Mouse (Mus musculus) heart, postnatal 10 days (tissue): Measurements from ENCODE around the gene Zfp784. TPM values are rescaled to one million over a fixed set of nuclear protein-coding genes. Genes with fewer than 3 reads are reported as not detected.

ENCODE experiments used
- DNase-seq, 2 experiments: peaks; one replicate each; pipeline ENCODE4 v3.0.0; 2021
- intact Hi-C: fragments of 180-260 bp; cut with DNase I; formaldehyde crosslinking; loops from one replicate; pipeline ENCODE4 v1.15.1; 2025
- total RNA-seq, 2 experiments: library from RNA; stranded (reverse); gene quantifications; 2 replicates each; pipeline ENCODE4 v1.2.3; 2021

The Zfp784 gene
- total RNA-seq, 2 experiments from 2014 or later, result 5.9 to 7.3 TPM

DNA sequence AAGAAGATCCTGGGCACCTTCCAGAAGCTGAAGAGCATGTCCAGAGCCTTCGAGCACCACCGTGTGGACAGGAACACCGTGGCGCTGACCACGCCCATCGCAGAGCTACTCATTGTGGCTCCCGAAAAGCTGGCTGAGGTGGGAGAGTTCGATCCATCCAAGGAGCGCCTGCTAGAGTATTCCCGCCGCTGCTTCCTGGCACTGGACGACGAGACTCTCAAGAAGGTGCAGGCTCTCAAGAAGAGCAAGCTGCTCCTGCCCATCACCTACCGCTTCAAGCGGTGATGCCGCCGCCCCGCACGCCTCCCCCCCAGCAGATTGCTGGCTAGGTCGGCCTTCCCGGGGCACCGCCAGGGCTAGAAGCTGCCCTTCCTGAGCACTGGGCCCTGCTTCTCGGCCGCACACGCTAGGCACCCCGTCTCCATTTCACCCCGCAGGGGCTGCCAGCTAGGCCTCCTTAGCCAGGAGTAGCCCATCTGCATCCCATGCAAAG, 22.0 kb upstream of the Zfp784 start:
- peak; percentile 85 to 86 for DNase-seq
- intact Hi-C loops, result loop anchor here (2.0 to 5.0 kb wide), 3 partner anchors 45 to 248 kb away; partner anchors contain the start of genes Fiz1, Gm44973, Ube2s and Zfp524

GRCm38 (mm10) chr7:5059421-5059820, 21.2 kb upstream of the Zfp784 start:
- intact Hi-C loops, result loop anchor here (10.0 kb wide), 1 partner anchor 375 kb away; the partner anchor contains the start of gene Hspbp1
- no peak for DNase-seq

- intact Hi-C loops, result loop anchor here (10.0 kb wide), 1 partner anchor 374 kb away; the partner anchor contains the start of gene Hspbp1
- DNase-seq, result no peak
Measured at GRCm38 (mm10) chr7:5058631-5059030, 20.4 kb upstream of the Zfp784 start.

GRCm38 (mm10) chr7:5057804-5058203, 19.6 kb upstream of the Zfp784 start:
- intact Hi-C loops, result loop anchor here (10.0 kb wide), 1 partner anchor 373 kb away; the partner anchor contains the start of gene Hspbp1
- no peak for DNase-seq

DNA sequence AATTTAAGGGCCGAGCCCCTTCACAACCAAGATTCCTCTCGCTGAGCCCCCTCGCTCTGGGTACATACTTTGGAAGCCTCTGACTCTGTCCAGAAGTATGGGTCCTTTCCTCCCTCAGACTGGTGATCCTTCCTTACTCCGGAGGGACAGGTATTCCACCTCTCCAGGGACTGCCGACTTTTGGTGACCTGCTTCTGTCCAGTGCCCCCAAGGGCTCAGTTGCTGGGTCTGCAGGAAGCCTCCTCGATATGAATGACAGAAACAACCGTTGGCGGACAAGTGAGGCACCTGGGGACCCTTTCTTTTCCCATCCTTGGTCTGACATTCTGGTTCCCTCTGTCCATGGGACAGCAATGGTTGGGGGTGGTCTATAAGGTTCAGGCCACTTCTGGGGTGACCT, 19.1 kb upstream of the Zfp784 start:
- intact Hi-C loops, result loop anchor here (10.0 kb wide), 1 partner anchor 373 kb away; the partner anchor contains the start of gene Hspbp1
- DNase-seq, result no peak

GRCm38 (mm10) chr7:5056651-5057263, 18.5 kb upstream of the Zfp784 start:
- no peak for DNase-seq
- intact Hi-C loops, result loop anchor here (10.0 kb wide), 1 partner anchor 372 kb away; the partner anchor contains the start of gene Hspbp1

DNA sequence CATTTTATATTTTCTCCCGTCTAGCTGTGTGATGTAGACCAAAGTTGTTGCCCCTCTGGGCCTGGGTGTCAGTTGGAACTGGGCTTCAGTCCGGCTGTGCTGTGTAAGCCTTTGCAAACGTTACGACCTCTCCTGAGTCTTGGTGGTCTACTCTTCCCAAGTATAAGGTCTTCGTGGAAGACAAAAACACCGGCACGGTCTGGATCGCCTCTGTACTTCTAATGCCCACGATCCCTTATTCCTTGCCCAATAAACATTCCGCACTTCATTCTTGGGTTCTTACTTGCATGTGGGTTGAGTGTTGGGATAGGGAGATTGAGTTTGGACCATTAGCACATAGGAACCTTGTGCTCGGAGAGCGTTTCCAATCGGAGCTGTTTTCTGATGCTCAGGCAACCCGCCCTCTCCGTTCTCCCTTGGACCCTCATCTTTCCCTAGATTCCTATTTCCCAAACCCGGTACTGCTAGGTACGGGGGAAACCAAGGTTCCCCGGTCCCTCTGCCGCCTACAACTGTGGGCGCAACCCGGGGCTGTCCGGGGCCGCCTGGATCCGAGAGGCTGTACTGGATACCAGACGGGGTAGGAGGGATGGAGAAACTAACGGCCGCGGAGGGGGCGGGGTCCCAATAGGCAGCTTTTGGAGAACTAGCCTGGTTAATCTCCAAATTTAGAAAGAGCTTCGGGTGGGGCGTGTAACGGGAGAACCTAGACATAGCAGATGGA, 15.4 kb upstream of the Zfp784 start:
- intact Hi-C loops, result loop anchor here (10.0 kb wide), 1 partner anchor 369 kb away; the partner anchor contains the start of gene Hspbp1
- no peak for DNase-seq

- intact Hi-C loops, result loop anchor here (10.0 kb wide), 1 partner anchor 368 kb away; the partner anchor contains the start of gene Hspbp1
- DNase-seq, result no peak
Measured at GRCm38 (mm10) chr7:5052931-5053343, 14.7 kb upstream of the Zfp784 start.

DNA sequence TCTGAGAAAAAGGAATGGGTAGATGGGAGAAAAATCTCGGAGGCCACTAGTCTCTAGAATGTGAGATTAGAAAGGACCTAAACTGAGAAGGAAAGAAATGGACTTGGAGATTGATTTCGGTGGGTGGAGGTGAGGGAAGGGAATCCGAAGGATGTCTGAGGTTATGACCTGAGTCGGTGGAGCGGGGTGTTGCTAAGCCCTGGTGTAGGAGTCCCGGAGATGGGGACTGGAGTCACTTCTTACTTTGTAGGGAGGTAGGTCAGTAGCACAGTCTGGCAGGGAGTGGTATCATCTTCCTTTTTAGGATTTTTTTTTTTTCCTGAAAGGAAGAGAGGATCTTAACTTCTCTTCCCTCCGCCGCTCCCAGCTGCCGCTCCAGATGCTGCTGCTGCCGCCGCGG, 14.2 kb upstream of the Zfp784 start:
- DNase-seq, result no peak
- intact Hi-C loops, result loop anchor here (10.0 kb wide), 1 partner anchor 368 kb away; the partner anchor contains the start of gene Hspbp1

- intact Hi-C loops, result loop anchor here (2.0 to 10.0 kb wide), 2 partner anchors 55 to 367 kb away; partner anchors contain the start of genes Hspbp1 and Zfp579
Measured at GRCm38 (mm10) chr7:5051193-5052192, 13.2 kb upstream of the Zfp784 start, which contains the start of gene Zfp580. TSS of gene Zfp580 (plus strand) at chr7:5051538.

GRCm38 (mm10) chr7:5047313-5047712, 9.1 kb upstream of the Zfp784 start:
- peak; percentile 53 to 68 for DNase-seq
- intact Hi-C loops, result loop anchor here (1.0 kb wide), 1 partner anchor 104 kb away; no protein-coding TSS in a partner anchor

More at GRCm38 (mm10) chr7:5051193-5052192, 13.2 kb upstream of the Zfp784 start, which contains the start of gene Zfp580:
- peak; percentile 83 to 87 for DNase-seq

- no peak for DNase-seq
- intact Hi-C loops, result no loop called here
Measured at GRCm38 (mm10) chr7:5046112-5046511, 7.9 kb upstream of the Zfp784 start.

DNA sequence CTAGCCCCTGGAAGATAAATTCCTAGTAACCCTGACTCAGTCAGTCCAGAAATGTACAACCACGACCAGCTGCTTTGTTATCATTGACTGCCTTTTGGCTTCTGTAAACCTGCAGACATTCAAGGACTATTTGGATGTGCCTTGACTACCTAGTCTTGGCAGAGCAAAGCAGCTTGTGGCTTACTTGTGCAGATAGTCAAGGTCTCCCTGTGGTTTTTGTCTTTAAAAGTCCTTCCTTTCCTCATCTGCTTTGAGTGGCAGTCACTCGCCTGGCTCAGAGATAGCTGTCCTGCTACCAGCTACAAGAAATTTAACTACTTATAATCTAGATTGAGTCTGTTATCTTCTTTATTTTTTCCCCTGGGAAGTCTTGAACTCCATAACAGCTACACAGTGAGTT, 6.7 kb upstream of the Zfp784 start:
- no peak for DNase-seq
- intact Hi-C loops, result no loop called here

DNA sequence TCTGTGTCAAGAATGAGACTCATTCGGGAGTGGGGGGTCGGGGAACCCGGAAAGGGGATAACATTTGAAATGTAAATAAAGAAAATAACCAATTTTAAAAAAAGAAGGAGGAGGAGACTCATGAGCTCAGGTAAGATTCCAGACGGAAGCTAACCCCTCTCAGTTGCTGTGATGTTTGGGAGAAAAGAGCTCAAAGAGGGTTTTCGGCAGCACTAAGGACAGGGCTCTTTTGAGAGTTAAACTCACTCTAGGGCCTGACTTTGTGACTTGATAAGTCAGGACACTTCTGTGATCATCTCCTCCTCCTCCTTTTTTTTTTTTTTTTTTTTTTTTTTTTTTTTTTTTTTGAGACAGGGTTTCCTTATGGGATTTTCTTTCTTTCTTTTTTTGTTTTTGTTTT, 694 bp upstream of the Zfp784 start:
- DNase-seq, result no peak
- intact Hi-C loops, result no loop called here

DNA sequence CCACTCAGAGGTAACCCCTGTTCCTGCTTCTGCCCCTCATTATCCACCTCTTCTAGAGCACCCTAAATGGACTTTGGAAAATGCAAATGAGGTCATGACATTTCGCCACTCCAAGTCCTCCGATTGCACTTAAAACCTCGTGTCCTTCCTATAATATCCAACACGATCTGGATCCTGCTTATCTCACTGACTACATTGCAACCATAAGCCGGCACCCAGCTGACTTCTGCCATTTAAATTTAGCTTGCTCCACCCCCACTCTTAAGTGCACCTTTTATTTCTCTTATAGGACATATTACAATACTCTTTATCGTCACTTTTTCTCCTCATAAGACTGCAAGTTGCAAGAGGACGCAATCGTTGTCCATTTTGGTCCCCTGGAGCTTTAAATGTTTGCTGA, 779 bp downstream of the Zfp784 start:
- DNase-seq, result no peak
- intact Hi-C loops, result loop anchor here (2.0 kb wide), 1 partner anchor 17 kb away; the partner anchor contains the start of genes Ccdc106 and Zfp865

DNA sequence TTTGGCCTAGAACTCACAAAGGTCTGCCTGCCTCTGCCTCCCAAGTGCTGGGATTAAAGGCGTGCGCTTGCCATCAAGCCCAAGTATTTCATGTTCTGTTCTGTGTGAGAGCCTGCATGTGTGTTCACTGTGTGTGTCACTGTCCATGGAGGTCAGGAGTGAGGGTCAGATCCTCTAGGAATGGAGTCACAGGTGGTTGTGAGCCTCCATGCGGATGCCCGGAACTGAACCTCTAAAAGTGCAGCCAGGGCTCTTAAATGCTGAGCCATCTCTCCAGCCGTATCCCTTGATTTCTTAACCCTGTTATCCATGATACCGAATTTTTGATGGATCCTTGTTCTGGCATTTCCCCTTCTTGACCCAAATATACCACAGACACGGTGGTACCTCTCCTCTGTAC, 1.2 kb downstream of the Zfp784 start:
- DNase-seq, result no peak
- intact Hi-C loops, result loop anchor here (2.0 kb wide), 1 partner anchor 16 kb away; the partner anchor contains the start of genes Ccdc106 and Zfp865

DNA sequence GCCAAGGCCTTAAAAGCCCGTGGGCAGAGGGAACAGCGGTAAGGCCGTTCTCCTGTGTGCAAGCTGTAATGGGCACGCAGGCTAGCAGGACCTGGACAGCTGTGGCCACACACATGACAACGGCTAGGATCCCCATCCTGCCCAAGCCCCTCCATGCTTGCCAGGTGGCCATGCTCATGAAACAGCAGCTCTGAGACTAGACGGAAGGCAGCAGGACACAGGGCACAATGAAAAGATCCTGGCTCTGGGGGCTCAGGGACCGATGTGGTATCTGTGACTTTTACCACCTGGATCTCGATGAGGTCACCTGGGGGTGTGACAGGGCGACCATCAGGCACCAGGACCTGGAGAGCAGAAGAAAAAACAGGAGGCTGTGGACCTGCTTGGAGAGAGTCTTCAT, 2.1 kb downstream of the Zfp784 start:
- DNase-seq, result no peak
- intact Hi-C loops, result loop anchor here (2.0 kb wide), 1 partner anchor 15 kb away; the partner anchor contains the start of genes Ccdc106 and Zfp865

DNA sequence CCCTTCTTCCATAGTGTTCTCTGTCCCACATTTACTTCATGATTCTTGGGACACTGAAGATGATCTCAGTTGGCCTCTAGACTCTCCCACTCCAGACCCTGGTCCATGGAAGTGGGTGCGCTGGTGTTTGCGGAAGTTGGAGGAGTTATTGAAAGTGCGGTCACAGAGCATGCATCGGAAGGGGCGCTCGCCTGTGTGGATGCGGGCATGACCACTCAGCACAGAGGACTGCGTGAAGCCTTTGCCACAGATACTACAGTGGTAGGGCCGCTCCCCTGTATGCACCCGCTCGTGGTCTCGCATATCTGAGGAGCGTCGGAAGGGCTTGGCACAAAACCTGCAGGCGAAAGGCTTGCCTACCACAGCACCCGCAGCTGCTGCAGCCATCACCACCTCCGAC, 2.6 kb downstream of the Zfp784 start:
- no peak for DNase-seq
- intact Hi-C loops, result loop anchor here (2.0 kb wide), 1 partner anchor 15 kb away; the partner anchor contains the start of genes Ccdc106 and Zfp865

DNA sequence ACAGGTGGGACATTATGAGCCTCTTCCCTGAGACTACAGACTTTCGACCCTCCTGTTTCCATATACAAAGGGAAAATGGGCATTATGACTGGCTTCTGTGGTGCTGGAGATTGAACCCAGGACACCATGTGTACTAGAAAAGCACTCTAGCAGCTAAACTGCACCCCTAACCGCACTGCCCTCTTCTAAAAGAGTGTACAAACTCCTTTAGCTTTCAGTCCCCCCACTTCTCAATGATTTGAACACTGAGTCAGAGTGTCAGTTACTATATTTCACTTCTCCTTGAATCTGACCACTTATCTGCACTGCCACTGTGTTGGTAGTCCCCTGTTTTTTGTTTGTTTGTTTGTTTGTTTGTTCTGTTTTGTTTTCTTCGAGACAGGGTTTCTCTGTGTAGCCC, 4.4 kb downstream of the Zfp784 start, which contains the start of gene 4632433K11Rik:
4632433K11Rik (plus strand) TSS at position 301 of the 400 bp plus-strand sequence.
- intact Hi-C loops, result no loop called here
- no peak for DNase-seq
